Mouse (Mus musculus) adrenal gland, postnatal 36 days (tissue): Measurements from ENCODE around the gene Nudt17. TPM values are rescaled to one million over a fixed set of nuclear protein-coding genes. Genes with fewer than 3 reads are reported as not detected.
A peak's percentile ranks its signal among the peaks of the same experiment; 100 is the strongest.
"Not testable (repeated sequence)": the region's sequence is repeated elsewhere in the genome, so short reads cannot be mapped to it uniquely, and the experiment has no call there.

Source experiments
- DNase-seq, 2 experiments: peaks; one replicate each; pipeline ENCODE4 v3.0.0; 2021; ENCODE audit warnings: mixed read lengths in 1 of 2
- long read RNA-seq, 2 experiments: library from polyadenylated mRNA; stranded (forward); transcript quantifications; one replicate each; pipeline ENCODE4 v2.0.0; 2021; ENCODE audit warnings: borderline sequencing depth in 2 of 2
- total RNA-seq, 2 experiments: library from RNA; stranded (reverse); gene quantifications; 2 replicates each; pipeline ENCODE4 v1.2.3; 2021

Gene Nudt17
- total RNA-seq = under 1 TPM; 0.49 to 0.66 TPM
- long read RNA-seq, experiment 1 = 0 reads
- long read RNA-seq, experiment 2 = 0 reads

- peak; percentile 88 to 94 for DNase-seq
These were observed at the start of gene Nudt17 for GRCm38 (mm10) chr3:96707903-96708683. Gene Nudt17 (minus strand): TSS chr3:96708562.

GRCm38 (mm10) chr3:96757691-96758090 lies 49.3 kb upstream of the Nudt17 start:
- DNase-seq = no peak

GRCm38 (mm10) chr3:96755935-96756334 lies 47.6 kb upstream of the Nudt17 start:
- DNase-seq = no peak

GRCm38 (mm10) chr3:96746829-96747228 lies 38.5 kb upstream of the Nudt17 start:
- no peak for DNase-seq

GRCm38 (mm10) chr3:96744348-96744747 lies 36.0 kb upstream of the Nudt17 start:
- DNase-seq = no peak

- DNase-seq = not testable (repeated sequence)
These were observed 31.9 kb upstream of the Nudt17 start for GRCm38 (mm10) chr3:96740279-96740678.

- DNase-seq = no peak
These were observed 29.6 kb upstream of the Nudt17 start for GRCm38 (mm10) chr3:96737995-96738394.

- peak in 1 of 2 experiments; percentile 29 for DNase-seq
These were observed 28.8 kb upstream of the Nudt17 start for GRCm38 (mm10) chr3:96737013-96737740.

- DNase-seq = no peak
These were observed 26.8 kb upstream of the Nudt17 start for GRCm38 (mm10) chr3:96735200-96735599.

- DNase-seq = no peak
These were observed 25.6 kb upstream of the Nudt17 start for GRCm38 (mm10) chr3:96733984-96734383.

GRCm38 (mm10) chr3:96730785-96731184 lies 22.4 kb upstream of the Nudt17 start:
- no peak for DNase-seq

- no peak for DNase-seq
These were observed 21.0 kb upstream of the Nudt17 start for GRCm38 (mm10) chr3:96729403-96729784.

GRCm38 (mm10) chr3:96728634-96729402 lies 20.5 kb upstream of the Nudt17 start:
- DNase-seq = peak in 1 of 2 experiments; percentile 11

- peak in 1 of 2 experiments; percentile 19 for DNase-seq
These were observed 19.7 kb upstream of the Nudt17 start for GRCm38 (mm10) chr3:96727828-96728633.

- DNase-seq = peak; percentile 99
These were observed 19.0 kb upstream of the Nudt17 start, which contains the start of the genes Polr3c and Rnf115 for GRCm38 (mm10) chr3:96727343-96727827. Gene Polr3c (minus strand): TSS chr3:96727628. Gene Rnf115 (plus strand): TSS chr3:96727664.

GRCm38 (mm10) chr3:96719173-96719572 lies 10.8 kb upstream of the Nudt17 start:
- DNase-seq = peak; percentile 49 to 66

- DNase-seq = no peak
These were observed 7.5 kb upstream of the Nudt17 start for GRCm38 (mm10) chr3:96715854-96716253.

- no peak for DNase-seq
These were observed 5.9 kb upstream of the Nudt17 start for GRCm38 (mm10) chr3:96714286-96714685.

GRCm38 (mm10) chr3:96708684-96709064 lies 312 bp upstream of the Nudt17 start:
- DNase-seq = no peak

- no peak for DNase-seq
These were observed 1.4 kb downstream of the Nudt17 start for GRCm38 (mm10) chr3:96706984-96707383.

- DNase-seq = no peak
These were observed 2.1 kb downstream of the Nudt17 start for GRCm38 (mm10) chr3:96706217-96706616.
